Mouse (Mus musculus) activated CD4-positive, CD25-positive, alpha-beta regulatory T cell, adult 4 months (primary cell): ENCODE results near the gene Plgrkt. TPM values are rescaled to one million over a fixed set of nuclear protein-coding genes. Genes with fewer than 3 reads are reported as not detected.
A peak's percentile ranks its signal among the peaks of the same experiment; 100 is the strongest.

Source experiments
- ATAC-seq: one replicate; pipeline ENCODE4 v1.8.0; 2017
- polyA plus RNA-seq, 2 experiments: library from polyadenylated mRNA; unstranded; fragments of 100-300 nt; shearing (Covaris generic); gene quantifications; one replicate each; pipeline ENCODE4 v1.2.1; 2017

Plgrkt gene
- polyA plus RNA-seq, 2 experiments from 2014 or later: 216 to 219 TPM

GRCm38 (mm10) chr19:29354895-29355877, 12.0 kb downstream of the Plgrkt start:
- ATAC-seq: peak; percentile 83

GRCm38 (mm10) chr19:29350991-29351390, 16.2 kb downstream of the Plgrkt start:
- ATAC-seq: no peak

GRCm38 (mm10) chr19:29345636-29346035, 21.6 kb downstream of the Plgrkt start:
- ATAC-seq: no peak

- ATAC-seq: no peak
These were observed 22.3 kb downstream of the Plgrkt start for GRCm38 (mm10) chr19:29344868-29345267.

- ATAC-seq: no peak
These were observed 24.9 kb downstream of the Plgrkt start for GRCm38 (mm10) chr19:29342281-29342680.

- no peak for ATAC-seq
These were observed 26.2 kb downstream of the Plgrkt start for GRCm38 (mm10) chr19:29341029-29341428.

- ATAC-seq: no peak
These were observed 30.6 kb downstream of the Plgrkt start for GRCm38 (mm10) chr19:29336624-29337023.

- ATAC-seq: no peak
These were observed 33.0 kb downstream of the Plgrkt start, which contains the start of gene Rln1 for GRCm38 (mm10) chr19:29334068-29334745. Gene Rln1, minus strand, starts transcription at chr19:29334670.

- ATAC-seq: no peak
These were observed 40.2 kb downstream of the Plgrkt start for GRCm38 (mm10) chr19:29326822-29327552.

- no peak for ATAC-seq
These were observed 40.8 kb downstream of the Plgrkt start for GRCm38 (mm10) chr19:29326396-29326795.

- ATAC-seq: no peak
These were observed 41.4 kb downstream of the Plgrkt start for GRCm38 (mm10) chr19:29325852-29326180.

GRCm38 (mm10) chr19:29325053-29325851, 41.9 kb downstream of the Plgrkt start, which contains the start of gene Insl6:
Gene Insl6, minus strand, starts transcription at chr19:29325356.
- ATAC-seq: peak; percentile 64

GRCm38 (mm10) chr19:29323416-29324049, 43.7 kb downstream of the Plgrkt start:
- peak; percentile 74 for ATAC-seq

- ATAC-seq: no peak
These were observed 54.5 kb downstream of the Plgrkt start for GRCm38 (mm10) chr19:29312661-29313060.

- ATAC-seq: no peak
These were observed 55.4 kb downstream of the Plgrkt start for GRCm38 (mm10) chr19:29311791-29312190.

GRCm38 (mm10) chr19:29308832-29309231, 58.4 kb downstream of the Plgrkt start:
- no peak for ATAC-seq

- ATAC-seq: no peak
These were observed 65.1 kb downstream of the Plgrkt start for GRCm38 (mm10) chr19:29302119-29302518.

GRCm38 (mm10) chr19:29300919-29301318, 66.3 kb downstream of the Plgrkt start:
- ATAC-seq: no peak
